Mouse (Mus musculus): ENCODE measurements at regions not wholly inside any gene's neighbourhood (a gene's known extent, or its start where the extent isn't known, plus 50 kb on each side); places are given as distances from the start of the nearest gene placed in this dataset.

- Histone ChIP-seq H3K9me3 (ENCODE audit: control insufficient read depth, low read length) (no peaks in the 10 kb centered on the region), H3K4me1 (replicated peaks; ENCODE audit: control insufficient read depth in 2 of 2, insufficient read depth in 2 of 2, low read length in 1 of 2) (no peaks in the 10 kb centered on the region), H3K27ac (no peak overlapping the region), H3K4me3 (ENCODE audit: insufficient read depth in 1 of 2, low read depth in 2 of 2, low read length in 2 of 2) (no peak overlapping the region), H3K36me3 (replicated peaks; ENCODE audit: control insufficient read depth, insufficient read depth, low read depth) (no peaks in the 10 kb centered on the region), H3K9ac (replicated peaks) (no peak overlapping the region), H3K27me3 (ENCODE audit: control insufficient read depth, insufficient read depth, low read length) (no peaks in the 10 kb centered on the region), H3K4me2 (ENCODE audit: low read depth) (no peak overlapping the region)
- DNase-seq (ENCODE audit: low read depth in 3 of 3, low spot score in 3 of 3) = no peak
- no peak for TF ChIP-seq CTCF (IDR thresholded peaks at IDR 0.05; ENCODE audit: low read depth)
- no peak for TF ChIP-seq EP300 (IDR thresholded peaks at IDR 0.05; ENCODE audit: low read depth)
- 50% methylated on average over 3 of the region's 3 CpGs for WGBS (ENCODE audit: insufficient replicate concordance)
- no peak for ATAC-seq (ENCODE audit: insufficient read depth)
These were observed 215.3 kb downstream of the Fam198b start for GRCm38 (mm10) chr3:80099625-80100024.

GRCm38 (mm10) chr3:80120177-80120736 lies 235.9 kb downstream of the Fam198b start:
- no peaks in the 10 kb centered on the region for H3K27me3 ChIP-seq (ENCODE audit: control insufficient read depth, insufficient read depth, low read length)
- TF ChIP-seq EP300 (IDR thresholded peaks at IDR 0.05; ENCODE audit: low read depth) = no peak
- no peak for TF ChIP-seq CTCF (IDR thresholded peaks at IDR 0.05; ENCODE audit: low read depth)
- ATAC-seq (ENCODE audit: insufficient read depth) = no peak
- no peaks in the 10 kb centered on the region for H3K4me1 ChIP-seq (replicated peaks; ENCODE audit: control insufficient read depth in 2 of 2, insufficient read depth in 2 of 2, low read length in 1 of 2)
- no peaks in the 10 kb centered on the region for H3K9me3 ChIP-seq (ENCODE audit: control insufficient read depth, low read length)
- H3K27ac ChIP-seq = no peak overlapping the region
- 35% methylated on average over 1 of the region's 1 CpGs for WGBS (ENCODE audit: insufficient replicate concordance)
- H3K9ac ChIP-seq (replicated peaks) = no peak overlapping the region
- no peaks in the 10 kb centered on the region for H3K36me3 ChIP-seq (replicated peaks; ENCODE audit: control insufficient read depth, insufficient read depth, low read depth)
- no peak overlapping the region for H3K4me2 ChIP-seq (ENCODE audit: low read depth)
- H3K4me3 ChIP-seq (ENCODE audit: insufficient read depth in 1 of 2, low read depth in 2 of 2, low read length in 2 of 2) = no peak overlapping the region
- DNase-seq (ENCODE audit: low read depth in 3 of 3, low spot score in 3 of 3) = no peak

- H3K27me3 ChIP-seq (ENCODE audit: control insufficient read depth, insufficient read depth, low read length) = no peaks in the 10 kb centered on the region
- H3K4me3 ChIP-seq (ENCODE audit: insufficient read depth in 1 of 2, low read depth in 2 of 2, low read length in 2 of 2) = no peak overlapping the region
- ATAC-seq (ENCODE audit: insufficient read depth) = no peak
- H3K9me3 ChIP-seq (ENCODE audit: control insufficient read depth, low read length) = no peaks in the 10 kb centered on the region
- no peaks in the 10 kb centered on the region for H3K36me3 ChIP-seq (replicated peaks; ENCODE audit: control insufficient read depth, insufficient read depth, low read depth)
- no peak overlapping the region for H3K9ac ChIP-seq (replicated peaks)
- H3K4me2 ChIP-seq (ENCODE audit: low read depth) = no peak overlapping the region
- no peak overlapping the region for H3K27ac ChIP-seq
- WGBS (ENCODE audit: insufficient replicate concordance) = 58% methylated on average over 6 of the region's 6 CpGs
- DNase-seq (ENCODE audit: low read depth in 3 of 3, low spot score in 3 of 3) = no peak
- H3K4me1 ChIP-seq (replicated peaks; ENCODE audit: control insufficient read depth in 2 of 2, insufficient read depth in 2 of 2, low read length in 1 of 2) = no peaks in the 10 kb centered on the region
- TF ChIP-seq EP300 (IDR thresholded peaks at IDR 0.05; ENCODE audit: low read depth) = no peak
- TF ChIP-seq CTCF (IDR thresholded peaks at IDR 0.05; ENCODE audit: low read depth) = no peak
These were observed 239.3 kb downstream of the Fam198b start for GRCm38 (mm10) chr3:80123666-80124065.

GRCm38 (mm10) chr3:80124621-80125020 lies 240.3 kb downstream of the Fam198b start:
- TF ChIP-seq CTCF (IDR thresholded peaks at IDR 0.05; ENCODE audit: low read depth) = no peak
- no peak for TF ChIP-seq EP300 (IDR thresholded peaks at IDR 0.05; ENCODE audit: low read depth)
- ATAC-seq (ENCODE audit: insufficient read depth) = no peak
- no peak overlapping the region for H3K9ac ChIP-seq (replicated peaks)
- no peaks in the 10 kb centered on the region for H3K36me3 ChIP-seq (replicated peaks; ENCODE audit: control insufficient read depth, insufficient read depth, low read depth)
- no peaks in the 10 kb centered on the region for H3K4me1 ChIP-seq (replicated peaks; ENCODE audit: control insufficient read depth in 2 of 2, insufficient read depth in 2 of 2, low read length in 1 of 2)
- H3K4me2 ChIP-seq (ENCODE audit: low read depth) = no peak overlapping the region
- H3K4me3 ChIP-seq (ENCODE audit: insufficient read depth in 1 of 2, low read depth in 2 of 2, low read length in 2 of 2) = no peak overlapping the region
- WGBS (ENCODE audit: insufficient replicate concordance) = 49% methylated on average over 8 of the region's 8 CpGs
- no peaks in the 10 kb centered on the region for H3K9me3 ChIP-seq (ENCODE audit: control insufficient read depth, low read length)
- H3K27me3 ChIP-seq (ENCODE audit: control insufficient read depth, insufficient read depth, low read length) = no peaks in the 10 kb centered on the region
- H3K27ac ChIP-seq = no peak overlapping the region
- DNase-seq (ENCODE audit: low read depth in 3 of 3, low spot score in 3 of 3) = no peak

GRCm38 (mm10) chr3:80141697-80142096 lies 257.4 kb downstream of the Fam198b start:
- no peaks in the 10 kb centered on the region for H3K4me1 ChIP-seq (replicated peaks; ENCODE audit: control insufficient read depth in 2 of 2, insufficient read depth in 2 of 2, low read length in 1 of 2)
- H3K4me2 ChIP-seq (ENCODE audit: low read depth) = no peak overlapping the region
- WGBS (ENCODE audit: insufficient replicate concordance) = 53% methylated on average over 1 of the region's 1 CpGs
- H3K36me3 ChIP-seq (replicated peaks; ENCODE audit: control insufficient read depth, insufficient read depth, low read depth) = no peaks in the 10 kb centered on the region
- no peaks in the 10 kb centered on the region for H3K9me3 ChIP-seq (ENCODE audit: control insufficient read depth, low read length)
- ATAC-seq (ENCODE audit: insufficient read depth) (no peak), DNase-seq (ENCODE audit: low read depth in 3 of 3, low spot score in 3 of 3) (no peak)
- TF ChIP-seq CTCF (IDR thresholded peaks at IDR 0.05; ENCODE audit: low read depth) (no peak), EP300 (IDR thresholded peaks at IDR 0.05; ENCODE audit: low read depth) (no peak)
- H3K4me3 ChIP-seq (ENCODE audit: insufficient read depth in 1 of 2, low read depth in 2 of 2, low read length in 2 of 2) = no peak overlapping the region
- no peaks in the 10 kb centered on the region for H3K27me3 ChIP-seq (ENCODE audit: control insufficient read depth, insufficient read depth, low read length)
- H3K9ac ChIP-seq (replicated peaks) = no peak overlapping the region
- H3K27ac ChIP-seq = no peak overlapping the region

All from liver, embryonic 14.5 days (tissue).